Mouse (Mus musculus) midbrain, embryonic 14.5 days (tissue): ENCODE measurements around the gene Fhit. TPM values are rescaled to one million over a fixed set of nuclear protein-coding genes. Genes with fewer than 3 reads are reported as not detected.

Experiments used
- ATAC-seq: fragments of 200-750 bp; cut with Nextera tagmentation; 2 replicates; pipeline ENCODE4 v1.8.0; 2017; ENCODE audit warnings: moderate number of reproducible peaks, moderate library complexity; ENCODE audit not compliant: low FRiP score, low TSS enrichment
- DNase-seq: peaks from one replicate; pipeline ENCODE4 v3.0.0-alpha.2; 2015
- H3K27ac ChIP-seq: fragments of 300-500 bp; sonication (generic); replicated peaks from 2 replicates; pipeline ENCODE4 v1.5.1; 2014; ENCODE audit warnings: mild to moderate bottlenecking, low read depth, low read length, moderate library complexity
- H3K27me3 ChIP-seq: fragments of 300-500 bp; sonication (generic); 2 replicates; pipeline ENCODE4 v1.6.1; 2014; ENCODE audit warnings: low read length, control low read depth, mixed read lengths; ENCODE audit not compliant: control insufficient read depth, insufficient read depth
- H3K36me3 ChIP-seq: fragments of 300-500 bp; sonication (generic); 2 replicates; pipeline ENCODE4 v1.6.1; 2014; ENCODE audit warnings: low read length, control low read depth; ENCODE audit not compliant: control insufficient read depth, insufficient read depth
- H3K4me1 ChIP-seq: fragments of 300-500 bp; sonication (generic); 2 replicates; pipeline ENCODE4 v1.6.1; 2014; ENCODE audit warnings: mild to moderate bottlenecking, antibody characterized with exemption, low read length, control low read depth; ENCODE audit not compliant: control insufficient read depth, insufficient read depth
- H3K4me2 ChIP-seq: fragments of 300-500 bp; sonication (generic); 2 replicates; pipeline ENCODE4 v1.6.1; 2014; ENCODE audit warnings: mild to moderate bottlenecking, low read length, moderate library complexity
- H3K4me3 ChIP-seq: fragments of 300-500 bp; sonication (generic); replicated peaks from 2 replicates; pipeline ENCODE4 v1.5.1; 2014; ENCODE audit warnings: low read depth, low read length
- H3K9ac ChIP-seq: fragments of 300-500 bp; sonication (generic); replicated peaks from 2 replicates; pipeline ENCODE4 v1.6.1; 2014; ENCODE audit warnings: mild to moderate bottlenecking, low read length, moderate library complexity
- H3K9me3 ChIP-seq: fragments of 300-500 bp; sonication (generic); 2 replicates; pipeline ENCODE4 v1.6.1; 2016; ENCODE audit warnings: low read length, control low read depth, mixed read lengths; ENCODE audit not compliant: control insufficient read depth
- WGBS: fragments of 180-500 bp; shearing (Covaris S2); extraction: QIAGEN DNeasy Blood & Tissue Kit; methylation state at CpG from one replicate; pipeline ENCODE4 v1.1.7; 2014; 5-methylcytosine and 5-hydroxymethylcytosine counted together
- polyA plus RNA-seq: library from polyadenylated mRNA; unstranded; fragments of >200 nt; fragmentation: Nextera tagmentation; extraction: Ambion mirVana; gene quantifications from 2 replicates; pipeline ENCODE4 v1.2.1, GENCODE M21; 2014

The Fhit gene
- polyA plus RNA-seq, 1 experiment from 2014 or later: 10.6 TPM

DNA sequence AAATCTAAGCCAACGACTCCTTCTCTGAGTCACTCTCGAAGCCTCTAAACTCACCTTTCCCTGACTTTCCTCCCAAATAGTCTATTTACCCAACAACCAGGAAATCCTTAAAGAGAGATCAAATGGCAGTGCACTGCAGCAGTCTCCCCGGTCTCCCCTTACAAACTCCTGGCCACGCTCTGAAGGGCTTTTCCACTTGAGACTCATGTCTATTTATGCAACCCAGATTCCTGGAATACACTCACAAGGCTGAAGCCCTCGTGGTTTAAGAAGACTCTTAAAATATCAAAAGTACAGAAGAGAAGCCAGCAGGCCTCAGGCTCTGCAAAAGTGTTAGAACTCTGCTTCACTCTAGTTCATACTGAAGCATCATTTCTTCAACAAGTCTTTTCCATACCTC is 1155.6 kb downstream of the Fhit start:
- Histone ChIP-seq H3K9ac (no peak overlapping the region), H3K4me2 (no peak overlapping the region), H3K36me3 (no peaks in the 10 kb centered on the region), H3K4me3 (no peak overlapping the region), H3K4me1 (peaks cover 10% of the 10 kb centered on the region), H3K27ac (no peak overlapping the region), H3K27me3 (no peaks in the 10 kb centered on the region), H3K9me3 (no peaks in the 10 kb centered on the region)
- no peak for DNase-seq
- WGBS: 84% methylated on average over 5 of the region's 5 CpGs
- ATAC-seq: no peak

DNA sequence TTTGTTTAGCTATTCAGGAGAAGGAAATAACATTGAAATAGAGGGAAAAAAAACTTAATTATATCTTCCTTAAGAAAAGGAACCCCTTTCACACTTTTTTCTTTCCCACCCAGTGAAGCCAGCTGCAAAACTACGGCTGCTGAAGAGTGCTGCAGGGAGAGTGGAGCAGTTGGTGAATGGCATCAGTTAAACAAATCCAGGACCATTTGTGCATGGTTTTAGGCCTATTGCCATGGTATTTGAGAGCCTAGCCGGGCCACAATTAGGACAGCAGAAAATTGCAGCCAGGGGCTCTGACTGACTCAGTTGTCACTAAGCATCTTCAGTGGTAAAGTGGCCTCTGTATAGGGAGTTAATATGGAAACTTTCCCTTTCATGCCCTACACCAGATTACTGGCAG is 1158.0 kb downstream of the Fhit start:
- peaks cover 10% of the 10 kb centered on the region for H3K4me1 ChIP-seq
- WGBS: 43% methylated on average over 2 of the region's 2 CpGs
- no peaks in the 10 kb centered on the region for H3K36me3 ChIP-seq
- no peaks in the 10 kb centered on the region for H3K9me3 ChIP-seq
- no peak overlapping the region for H3K27ac ChIP-seq
- no peak overlapping the region for H3K4me3 ChIP-seq
- DNase-seq: no peak
- no peak overlapping the region for H3K9ac ChIP-seq
- H3K27me3 ChIP-seq: no peaks in the 10 kb centered on the region
- ATAC-seq: no peak
- no peak overlapping the region for H3K4me2 ChIP-seq

DNA sequence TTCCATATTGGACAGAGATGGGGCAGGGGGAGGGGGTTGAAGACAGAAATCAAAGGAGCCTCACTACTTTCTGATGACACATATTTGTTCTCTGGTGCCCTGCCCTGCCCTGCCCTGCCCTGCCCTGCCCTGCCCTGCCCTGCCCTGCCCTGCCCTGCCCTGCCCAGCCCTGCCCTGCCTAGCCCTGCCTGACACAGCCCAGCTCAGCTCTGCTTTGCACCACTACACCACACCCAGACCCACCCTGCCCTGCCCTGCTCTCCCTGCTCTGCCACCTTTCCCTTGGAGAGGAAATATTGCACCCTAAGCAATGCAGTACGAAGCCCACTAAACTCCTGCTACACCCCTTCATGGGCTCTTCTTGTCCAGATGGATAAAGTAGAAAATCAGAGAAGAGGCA is 1171.2 kb downstream of the Fhit start:
- WGBS: 93% methylated on average over 1 of the region's 1 CpGs
- no peaks in the 10 kb centered on the region for H3K4me1 ChIP-seq
- no peak overlapping the region for H3K27ac ChIP-seq
- no peak overlapping the region for H3K4me3 ChIP-seq
- DNase-seq: no peak
- no peaks in the 10 kb centered on the region for H3K9me3 ChIP-seq
- no peak overlapping the region for H3K4me2 ChIP-seq
- no peaks in the 10 kb centered on the region for H3K27me3 ChIP-seq
- ATAC-seq: no peak
- H3K9ac ChIP-seq: no peak overlapping the region
- H3K36me3 ChIP-seq: no peaks in the 10 kb centered on the region

DNA sequence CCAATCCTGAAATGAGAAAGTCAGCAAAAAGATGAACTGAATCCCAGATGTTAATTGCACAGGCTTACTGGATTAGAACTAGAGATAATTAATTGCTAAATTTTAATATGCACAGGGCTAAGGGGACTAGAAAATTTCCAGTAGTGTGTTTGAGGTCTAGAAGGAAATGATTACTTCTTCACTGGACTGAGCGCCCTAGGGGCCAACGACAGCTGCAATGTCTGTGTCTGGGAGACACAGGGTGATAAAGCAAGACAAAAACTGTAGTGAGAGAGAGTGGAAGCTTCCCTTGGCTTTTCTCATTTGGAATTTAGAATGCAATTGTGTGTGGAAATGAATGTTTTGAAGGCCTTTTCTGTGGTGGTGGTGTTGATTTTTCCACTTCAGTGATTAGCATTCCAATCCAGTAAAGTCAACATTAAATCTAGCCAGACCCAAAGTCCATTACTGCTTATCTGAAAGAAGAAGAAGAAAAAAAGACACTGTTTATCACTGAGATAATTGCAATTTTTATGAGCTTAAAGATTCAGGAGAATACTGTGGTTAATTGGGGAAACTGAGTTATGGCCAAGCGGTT is 1184.8 kb downstream of the Fhit start:
- Histone ChIP-seq H3K27ac (no peak overlapping the region), H3K27me3 (no peaks in the 10 kb centered on the region; the same call in 1 of the 2 replicates), H3K36me3 (no peaks in the 10 kb centered on the region), H3K4me3 (no peak overlapping the region), H3K9me3 (no peaks in the 10 kb centered on the region), H3K4me1 (0 out of 2 replicates have a peak, but pooled peaks cover 4% of the 10 kb centered on the region), H3K4me2 (no peak overlapping the region), H3K9ac (no peak overlapping the region)
- 64% methylated on average over 3 of the region's 3 CpGs for WGBS
- DNase-seq: peak; percentile 40
- no peak; the same call in 1 of the 2 replicates for ATAC-seq

DNA sequence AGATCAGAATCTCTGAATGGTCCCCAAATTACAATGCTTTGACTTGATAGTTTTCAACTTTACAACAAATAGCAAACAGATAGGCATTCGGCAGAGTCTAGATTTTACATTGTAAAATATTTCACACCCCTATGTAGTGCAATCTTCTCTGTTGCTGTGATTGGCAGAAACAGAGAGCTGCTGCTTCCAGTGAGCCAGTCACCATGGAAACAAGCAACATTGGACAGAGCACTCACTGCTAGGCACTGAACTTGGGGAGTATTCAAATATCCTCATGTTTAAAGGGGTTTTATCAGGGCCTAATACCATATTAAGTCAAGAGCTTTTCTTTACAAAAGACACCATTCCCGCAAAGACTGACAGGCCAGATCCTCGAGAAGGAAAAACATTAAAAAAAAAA is 1187.4 kb downstream of the Fhit start:
- Histone ChIP-seq H3K4me2 (no peak overlapping the region), H3K9ac (no peak overlapping the region), H3K9me3 (no peaks in the 10 kb centered on the region), H3K36me3 (no peaks in the 10 kb centered on the region), H3K4me1 (0 out of 2 replicates have a peak, but pooled peaks cover 4% of the 10 kb centered on the region), H3K27ac (no peak overlapping the region), H3K27me3 (no peaks in the 10 kb centered on the region; the same call in 1 of the 2 replicates), H3K4me3 (no peak overlapping the region)
- no peak; the same call in 1 of the 2 replicates for ATAC-seq
- 22% methylated on average over 3 of the region's 3 CpGs for WGBS
- peak; percentile 66 for DNase-seq

DNA sequence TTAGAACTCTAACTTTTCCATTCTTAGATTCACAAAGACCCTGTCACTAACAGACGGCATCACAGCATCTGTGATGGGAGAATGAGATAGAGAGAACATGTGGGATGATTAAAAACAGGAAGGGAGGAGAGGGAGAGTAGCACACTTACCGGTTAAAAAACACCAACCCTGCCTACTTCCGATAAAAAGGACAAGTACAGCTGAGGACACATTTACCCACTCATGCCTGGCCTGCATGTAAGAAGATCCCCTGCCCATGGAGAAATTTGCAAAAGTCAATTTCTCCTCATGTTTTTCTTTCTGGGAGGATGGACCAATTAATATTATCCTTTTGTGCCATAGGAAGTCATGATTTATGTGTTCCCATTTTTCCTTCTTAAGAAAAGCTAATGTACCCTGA is 1198.0 kb downstream of the Fhit start:
- Histone ChIP-seq H3K27me3 (no peaks in the 10 kb centered on the region), H3K4me3 (no peak overlapping the region), H3K36me3 (no peaks in the 10 kb centered on the region), H3K4me2 (no peak overlapping the region), H3K27ac (no peak overlapping the region), H3K4me1 (no peaks in the 10 kb centered on the region), H3K9ac (no peak overlapping the region), H3K9me3 (no peaks in the 10 kb centered on the region)
- DNase-seq (no peak), ATAC-seq (no peak)
- whole genome bisulfite sequencing: 82% methylated on average over 3 of the region's 3 CpGs

DNA sequence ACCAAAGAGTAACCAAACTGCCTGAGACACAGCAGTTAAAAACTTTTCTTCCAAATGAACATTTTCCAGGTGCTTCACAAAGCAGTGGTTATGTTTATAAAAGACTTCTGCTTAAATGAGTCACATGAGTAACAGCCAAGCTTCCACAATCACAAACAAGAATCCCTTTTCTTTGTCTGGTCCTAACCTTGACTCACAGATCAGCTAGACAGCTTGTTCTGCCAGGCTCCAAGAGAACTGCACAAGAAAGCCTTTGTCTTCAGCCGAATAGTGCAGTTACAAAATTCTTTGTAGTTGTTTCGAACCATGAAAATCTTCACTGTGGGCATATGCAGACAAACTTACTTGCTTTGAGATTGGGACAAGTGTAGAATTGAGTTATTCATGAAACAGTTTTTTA is 1201.4 kb downstream of the Fhit start:
- no peaks in the 10 kb centered on the region for H3K36me3 ChIP-seq
- WGBS: 29% methylated on average over 2 of the region's 2 CpGs

DNA sequence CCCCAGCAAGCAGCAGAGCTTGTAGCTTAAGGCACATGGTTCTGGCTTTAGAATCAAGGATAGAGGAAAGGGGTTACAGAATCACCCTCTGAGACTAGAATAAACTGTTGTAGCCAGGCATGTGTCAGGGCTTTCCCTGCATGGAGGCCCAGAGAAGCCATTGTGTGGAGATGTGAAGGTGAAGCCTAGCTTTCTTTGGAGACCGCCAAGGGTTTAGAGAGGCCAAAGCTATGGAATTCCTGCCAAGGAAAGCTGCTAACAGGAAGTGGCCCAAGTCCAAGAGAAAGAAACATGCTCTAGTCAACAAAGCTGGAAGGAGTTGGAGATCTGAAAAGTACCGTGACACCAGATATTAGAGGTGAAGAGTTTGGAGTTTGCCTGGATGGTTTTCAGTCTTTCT is 1262.3 kb downstream of the Fhit start:
- ATAC-seq: no peak
- Histone ChIP-seq H3K27ac (no peak overlapping the region), H3K9me3 (no peaks in the 10 kb centered on the region), H3K4me2 (no peak overlapping the region), H3K27me3 (no peaks in the 10 kb centered on the region), H3K36me3 (no peaks in the 10 kb centered on the region), H3K4me1 (no peaks in the 10 kb centered on the region), H3K4me3 (no peak overlapping the region), H3K9ac (no peak overlapping the region)
- 87% methylated on average over 2 of the region's 2 CpGs for WGBS
- DNase-seq: no peak

More for the DNA sequence above, 1201.4 kb downstream of the Fhit start:
- Histone ChIP-seq H3K9ac (no peak overlapping the region), H3K27me3 (no peaks in the 10 kb centered on the region), H3K9me3 (no peaks in the 10 kb centered on the region), H3K27ac (no peak overlapping the region), H3K4me2 (no peak overlapping the region), H3K4me1 (no peaks in the 10 kb centered on the region), H3K4me3 (no peak overlapping the region)
- no peak for DNase-seq
- no peak for ATAC-seq

DNA sequence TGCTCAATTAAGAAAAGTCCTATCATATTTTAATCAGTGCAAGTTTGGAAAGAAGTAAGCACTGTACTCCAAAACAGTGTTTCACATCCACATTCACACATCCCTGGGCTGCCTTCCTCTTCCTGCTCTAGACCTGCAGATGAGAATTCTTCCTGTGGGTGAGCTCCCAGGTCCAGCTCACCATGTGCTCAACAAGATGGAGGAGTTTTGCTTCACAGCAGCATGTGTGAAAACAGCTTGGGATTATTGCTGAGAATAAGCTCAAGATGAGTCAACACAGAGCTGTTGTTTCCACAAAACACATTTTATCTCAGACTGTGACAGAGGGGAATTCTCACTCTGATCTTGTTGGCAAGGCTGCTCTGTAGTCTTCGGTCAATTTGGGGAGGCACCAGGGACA is 1265.3 kb downstream of the Fhit start:
- Histone ChIP-seq H3K4me1 (no peaks in the 10 kb centered on the region), H3K9ac (no peak overlapping the region), H3K4me3 (no peak overlapping the region), H3K9me3 (no peaks in the 10 kb centered on the region), H3K27me3 (no peaks in the 10 kb centered on the region), H3K36me3 (no peaks in the 10 kb centered on the region), H3K27ac (no peak overlapping the region), H3K4me2 (no peak overlapping the region)
- DNase-seq (no peak), ATAC-seq (no peak)
- 95% methylated on average over 1 of the region's 1 CpGs for WGBS
